Mouse (Mus musculus) thymus, postnatal 10 days (tissue): ENCODE data around the gene Them7.

Experiments used
- DNase-seq, 2 experiments: peaks; one replicate each; pipeline ENCODE4 v3.0.0; 2021; ENCODE audit warnings: low spot score in 2 of 2

Them7 gene

GRCm38 (mm10) chr2:105235380-105236115 lies 11.4 kb downstream of the Them7 start:
- DNase-seq, result no peak

GRCm38 (mm10) chr2:105237424-105237823 lies 13.3 kb downstream of the Them7 start:
- DNase-seq, result no peak

- no peak for DNase-seq
These were observed 13.7 kb downstream of the Them7 start for GRCm38 (mm10) chr2:105237841-105238240.

- no peak for DNase-seq
These were observed 14.7 kb downstream of the Them7 start for GRCm38 (mm10) chr2:105238775-105239174.

- no peak for DNase-seq
These were observed 16.5 kb downstream of the Them7 start for GRCm38 (mm10) chr2:105240631-105241030.

- DNase-seq, result no peak
These were observed 18.8 kb downstream of the Them7 start for GRCm38 (mm10) chr2:105242940-105243339.

GRCm38 (mm10) chr2:105244733-105245132 lies 20.6 kb downstream of the Them7 start:
- no peak for DNase-seq

- DNase-seq, result no peak
These were observed 27.9 kb downstream of the Them7 start for GRCm38 (mm10) chr2:105251978-105252377.

- no peak for DNase-seq
These were observed 28.7 kb downstream of the Them7 start for GRCm38 (mm10) chr2:105252824-105253223.

GRCm38 (mm10) chr2:105255457-105255856 lies 31.3 kb downstream of the Them7 start:
- no peak for DNase-seq

GRCm38 (mm10) chr2:105256427-105257071 lies 32.4 kb downstream of the Them7 start:
- DNase-seq, result no peak

- DNase-seq, result no peak
These were observed 33.3 kb downstream of the Them7 start for GRCm38 (mm10) chr2:105257376-105257775.

GRCm38 (mm10) chr2:105261335-105261734 lies 37.2 kb downstream of the Them7 start:
- no peak for DNase-seq

- no peak for DNase-seq
These were observed 39.1 kb downstream of the Them7 start for GRCm38 (mm10) chr2:105263219-105263618.

GRCm38 (mm10) chr2:105282407-105283077 lies 58.4 kb downstream of the Them7 start:
- DNase-seq, result no peak

- no peak for DNase-seq
These were observed 59.7 kb downstream of the Them7 start for GRCm38 (mm10) chr2:105283811-105284210.

- DNase-seq, result no peak
These were observed 60.7 kb downstream of the Them7 start for GRCm38 (mm10) chr2:105284855-105285254.

GRCm38 (mm10) chr2:105295823-105296222 lies 71.7 kb downstream of the Them7 start:
- no peak for DNase-seq

GRCm38 (mm10) chr2:105298888-105299287 lies 74.8 kb downstream of the Them7 start:
- DNase-seq, result no peak

GRCm38 (mm10) chr2:105301082-105301481 lies 77.0 kb downstream of the Them7 start:
- no peak for DNase-seq

- DNase-seq, result no peak
These were observed 77.4 kb downstream of the Them7 start for GRCm38 (mm10) chr2:105301531-105301930.

GRCm38 (mm10) chr2:105303962-105304514 lies 79.9 kb downstream of the Them7 start:
- DNase-seq, result no peak
